Mouse (Mus musculus) liver, adult 2 months (tissue): ENCODE data around the gene Lrfn4.

Experiments
- CTCF ChIP-seq: fragments of 200-500 bp; IDR thresholded peaks from 2 replicates; pipeline ENCODE4 v1.5.1; 2011; ENCODE audit warnings: low read depth, low read length, control low read depth
- POLR2A ChIP-seq: fragments of 200-500 bp; IDR thresholded peaks from 2 replicates; pipeline ENCODE4 v1.6.1; 2011; ENCODE audit warnings: low read length, control low read depth; ENCODE audit not compliant: insufficient read depth; ENCODE audit errors: extremely low read depth

DNA sequence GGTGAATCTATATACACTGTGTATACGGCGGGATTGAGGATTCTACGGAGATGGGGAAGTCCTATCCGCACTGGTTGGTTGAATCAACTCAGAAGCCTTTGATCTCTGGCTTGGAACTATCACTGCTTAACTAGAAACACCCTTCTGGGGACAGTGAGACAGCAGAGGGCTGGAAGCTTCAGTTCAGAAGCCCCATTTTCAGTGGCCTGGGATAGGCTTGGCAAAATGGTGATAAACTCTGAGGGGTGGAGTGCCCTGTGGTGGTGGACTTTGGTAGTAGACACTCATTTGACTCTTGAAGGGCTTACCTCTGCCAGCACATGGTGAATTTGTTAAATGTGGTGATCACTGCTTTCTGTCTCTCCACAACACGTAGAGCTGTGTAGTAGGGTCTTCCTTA is 49.8 kb downstream of the Lrfn4 start:
- TF ChIP-seq POLR2A (no peak), CTCF (no peak)
